Mouse (Mus musculus) cerebellum, adult 2 months (tissue): ENCODE data around the gene Guk1.

Experiments used
- CTCF ChIP-seq: fragments of 200-500 bp; IDR thresholded peaks from 2 replicates; pipeline ENCODE4 v1.5.1; 2011; ENCODE audit warnings: low read depth, mild to moderate bottlenecking, control low read depth, low read length, moderate library complexity, borderline replicate concordance; ENCODE audit not compliant: insufficient read depth
- POLR2A ChIP-seq: fragments of 200-500 bp; IDR thresholded peaks from 2 replicates; pipeline ENCODE4 v1.6.1; 2011; ENCODE audit warnings: low read length, control low read depth, borderline replicate concordance; ENCODE audit not compliant: insufficient read depth

DNA sequence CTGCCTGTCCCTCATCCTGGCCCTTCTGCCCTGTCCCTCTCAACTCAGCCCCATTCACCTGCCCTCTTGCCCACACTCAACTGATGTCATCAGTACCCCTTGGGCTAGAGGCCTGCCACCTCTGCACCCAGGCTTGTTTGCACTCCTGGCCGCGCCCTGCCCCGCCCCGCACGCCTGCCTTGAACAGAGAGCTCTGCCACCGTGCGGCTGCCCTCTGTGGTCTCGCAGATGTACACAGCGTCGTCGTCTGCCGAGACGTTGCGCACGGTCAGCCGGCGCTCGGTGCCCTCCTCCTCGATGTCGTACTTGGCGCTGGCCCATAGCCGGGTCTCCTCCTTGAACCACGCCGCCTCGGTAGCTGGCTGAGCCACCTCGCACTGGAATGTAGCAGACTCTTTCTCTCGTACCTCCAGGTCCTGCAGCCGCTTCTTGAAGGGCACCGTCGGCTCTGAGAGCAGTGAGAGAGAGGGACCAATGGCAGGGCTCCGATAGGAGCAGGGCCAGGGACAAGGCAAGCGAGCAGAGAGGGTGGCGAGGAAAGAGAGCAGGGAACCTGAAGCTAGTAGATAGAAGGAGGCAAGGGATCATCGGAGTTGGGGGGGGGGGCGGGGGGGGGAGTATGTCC lies 57.5 kb downstream of the Guk1 start:
- no peak for TF ChIP-seq CTCF
- no peak for TF ChIP-seq POLR2A
